24 mouse cellular contexts compared by ENCODE assay signal in genomic region chr2:126682937-126683336, GRCm38 (mm10). TPM values are rescaled to one million over a fixed set of nuclear protein-coding genes. Genes with fewer than 3 reads are reported as not detected.
DNase-seq lines count a peak whose midpoint lies in the region; ATAC-seq lines count a peak whose summit lies in the region.
"Had no signal": no experiment of that assay in that cellular context is flagged by ENCODE, and none has a peak within 500 bp of the region (broad histone marks: within the 10 kb centered on the region; RNA-seq: fewer than 3 reads in every experiment).

No protein-coding gene starts in this region.

- H3K4me3 ChIP-seq in hindbrain, embryonic 16.5 days (ENCODE audit: low read length), result no peak overlapping the region
- no peak overlapping the region for H3K4me3 ChIP-seq in hindbrain, embryonic 10.5 days
- H3K4me3 ChIP-seq in lung, embryonic 15.5 days, result no peak overlapping the region
- H3K4me3 ChIP-seq: hindbrain, embryonic 15.5 days; intestine, embryonic 15.5 days; left cerebral cortex, adult 2 months; midbrain, embryonic 10.5 days; neural tube, embryonic 15.5 days had no signal

- no peak overlapping the region for H3K9ac ChIP-seq in hindbrain, embryonic 16.5 days (ENCODE audit: low read depth, low read length)
- no peak overlapping the region for H3K9ac ChIP-seq in lung, embryonic 15.5 days
- H3K9ac ChIP-seq: hindbrain, embryonic 15.5 days; intestine, embryonic 15.5 days; neural tube, embryonic 15.5 days had no signal

- peak; percentile 42 for DNase-seq in heart, adult 11 months
- DNase-seq in heart, postnatal 36 days, result no peak
- no peak for DNase-seq in hindbrain, embryonic 10.5 days (ENCODE audit: low spot score)
- no peak for DNase-seq in lung, postnatal 25 days (ENCODE audit: low spot score)
- peak; percentile 40 for DNase-seq in telencephalon, adult 2 months (ENCODE audit: low read depth, low spot score)
- DNase-seq: adrenal gland, postnatal 25 days; cerebellum, adult 18-20 months; cerebellum, postnatal 14 days; gastrocnemius, postnatal 10 days; heart, postnatal 4 days; left cerebral cortex, postnatal 4 days; lung, adult 2 months; right cerebral cortex, adult 18-20 months; right cerebral cortex, postnatal 4 days; thymus, postnatal 36 days had no signal

- no peaks in the 10 kb centered on the region for H3K27me3 ChIP-seq in hindbrain, embryonic 16.5 days (replicated peaks; ENCODE audit: control insufficient read depth, insufficient read depth, low read length)
- H3K27me3 ChIP-seq in hindbrain, embryonic 10.5 days (ENCODE audit: insufficient read depth, poor library complexity, severe bottlenecking), result no peaks in the 10 kb centered on the region
- H3K27me3 ChIP-seq in lung, embryonic 15.5 days, result no peaks in the 10 kb centered on the region
- H3K27me3 ChIP-seq: hindbrain, embryonic 15.5 days; intestine, embryonic 15.5 days; neural tube, embryonic 15.5 days had no signal

- WGBS in hindbrain, embryonic 16.5 days, result 100% methylated on average over 1 of the region's 1 CpGs
- WGBS in hindbrain, embryonic 10.5 days, result 93% methylated on average over 1 of the region's 1 CpGs
- WGBS in lung, embryonic 15.5 days, result 75% methylated on average over 1 of the region's 1 CpGs

- intact Hi-C loops in heart, postnatal 36 days (cut with DNase I), result no loop called here

- H3K4me2 ChIP-seq in hindbrain, embryonic 16.5 days (ENCODE audit: low read length), result no peak overlapping the region
- no peak overlapping the region for H3K4me2 ChIP-seq in lung, embryonic 15.5 days
- H3K4me2 ChIP-seq: hindbrain, embryonic 15.5 days; intestine, embryonic 15.5 days; neural tube, embryonic 15.5 days had no signal

- H3K9me3 ChIP-seq in hindbrain, embryonic 16.5 days (ENCODE audit: control insufficient read depth, low read length), result no peaks in the 10 kb centered on the region
- peaks cover 6% of the 10 kb centered on the region for H3K9me3 ChIP-seq in hindbrain, embryonic 10.5 days
- no peaks in the 10 kb centered on the region for H3K9me3 ChIP-seq in lung, embryonic 15.5 days
- H3K9me3 ChIP-seq: hindbrain, embryonic 15.5 days; intestine, embryonic 15.5 days; neural tube, embryonic 15.5 days had no signal

- 0 out of 2 replicates have a peak overlapping the region, but pooled peaks have one; percentile 29 for H3K27ac ChIP-seq in hindbrain, embryonic 16.5 days (ENCODE audit: low read depth, low read length)
- H3K27ac ChIP-seq in hindbrain, embryonic 10.5 days, result no peak overlapping the region
- 0 out of 2 replicates have a peak overlapping the region, but pooled peaks have one; percentile 11 for H3K27ac ChIP-seq in lung, embryonic 15.5 days
- H3K27ac ChIP-seq: hindbrain, embryonic 15.5 days; intestine, embryonic 15.5 days; left cerebral cortex, adult 2 months; midbrain, embryonic 10.5 days; neural tube, embryonic 15.5 days had no signal

- H3K36me3 ChIP-seq in hindbrain, embryonic 16.5 days (ENCODE audit: control insufficient read depth, insufficient read depth, low read length), result no peaks in the 10 kb centered on the region
- peaks cover 70% of the 10 kb centered on the region for H3K36me3 ChIP-seq in hindbrain, embryonic 10.5 days
- H3K36me3 ChIP-seq in lung, embryonic 15.5 days, result peaks cover 9% of the 10 kb centered on the region; the same call in 1 of the 2 replicates

- H3K4me1 ChIP-seq in hindbrain, embryonic 16.5 days (ENCODE audit: control insufficient read depth, insufficient read depth, low read depth, low read length), result no peaks in the 10 kb centered on the region
- H3K4me1 ChIP-seq in hindbrain, embryonic 10.5 days (replicated peaks), result no peaks in the 10 kb centered on the region
- H3K4me1 ChIP-seq in lung, embryonic 15.5 days, result no peaks in the 10 kb centered on the region
- H3K4me1 ChIP-seq: intestine, embryonic 15.5 days; midbrain, embryonic 10.5 days; neural tube, embryonic 15.5 days had no signal

- no peak for ATAC-seq in hindbrain, embryonic 16.5 days
- no peak for ATAC-seq in lung, embryonic 15.5 days (ENCODE audit: borderline replicate concordance, extremely low read depth, low FRiP score, low TSS enrichment)
- ATAC-seq in monocyte, adult 5-6 weeks (replicated peaks; ENCODE audit: insufficient number of reproducible peaks, low FRiP score, low TSS enrichment, poor library complexity, severe bottlenecking), result no peak
- ATAC-seq: CD4-positive, CD25-positive, alpha-beta regulatory T cell, adult 4 months; intestine, embryonic 15.5 days had no signal

RNA-seq across cellular contexts. Expression of gene Gabpb1, which starts 6.8 kb away (rescaled TPM):
- total RNA-seq in heart, postnatal 36 days (2021), result 10 to 100 TPM; 12.1 to 13.6 TPM
- 35.5 and 38.6 TPM in 2 replicates for polyA plus RNA-seq in hindbrain, embryonic 16.5 days (2015; fragmentation: Nextera tagmentation; extraction: Ambion mirVana)
- 70.9 and 75.8 TPM in 2 replicates for polyA plus RNA-seq in hindbrain, embryonic 10.5 days (2016; fragmentation: Nextera tagmentation; extraction: Ambion mirVana)
- 61.8 and 62.0 TPM in 2 replicates for polyA plus RNA-seq in lung, embryonic 15.5 days (2015; fragmentation: Nextera tagmentation; extraction: Ambion mirVana)
- total RNA-seq in monocyte, adult 5-6 weeks (2017), result 22.6 to 29.9 TPM (median 25.9 TPM) in 3 replicates

RNA-seq across cellular contexts. Expression of gene Usp8, which starts 24.2 kb away (rescaled TPM):
- 10 to 100 TPM; 28.8 to 29.1 TPM for total RNA-seq in heart, postnatal 36 days (2021)
- polyA plus RNA-seq in hindbrain, embryonic 16.5 days (2015; fragmentation: Nextera tagmentation; extraction: Ambion mirVana), result 28.7 and 31.7 TPM in 2 replicates
- polyA plus RNA-seq in hindbrain, embryonic 10.5 days (2016; fragmentation: Nextera tagmentation; extraction: Ambion mirVana), result 34.3 and 38.7 TPM in 2 replicates
- polyA plus RNA-seq in lung, embryonic 15.5 days (2015; fragmentation: Nextera tagmentation; extraction: Ambion mirVana), result 40.8 and 44.1 TPM in 2 replicates
- 72.0 to 89.6 TPM (median 77.6 TPM) in 3 replicates for total RNA-seq in monocyte, adult 5-6 weeks (2017)

Comparison
In these comparisons a context has a peak if more than half of its experiments do, and no peak if none do; other contexts are left out.
1. DNase-seq: peak in heart, adult 11 months (single experiment) and telencephalon, adult 2 months (single experiment); none in heart, postnatal 36 days (0 of 2), hindbrain, embryonic 10.5 days (single experiment) and lung, postnatal 25 days (single experiment).